Mouse (Mus musculus): ENCODE results near the gene Nenf.

The Nenf gene

DNA sequence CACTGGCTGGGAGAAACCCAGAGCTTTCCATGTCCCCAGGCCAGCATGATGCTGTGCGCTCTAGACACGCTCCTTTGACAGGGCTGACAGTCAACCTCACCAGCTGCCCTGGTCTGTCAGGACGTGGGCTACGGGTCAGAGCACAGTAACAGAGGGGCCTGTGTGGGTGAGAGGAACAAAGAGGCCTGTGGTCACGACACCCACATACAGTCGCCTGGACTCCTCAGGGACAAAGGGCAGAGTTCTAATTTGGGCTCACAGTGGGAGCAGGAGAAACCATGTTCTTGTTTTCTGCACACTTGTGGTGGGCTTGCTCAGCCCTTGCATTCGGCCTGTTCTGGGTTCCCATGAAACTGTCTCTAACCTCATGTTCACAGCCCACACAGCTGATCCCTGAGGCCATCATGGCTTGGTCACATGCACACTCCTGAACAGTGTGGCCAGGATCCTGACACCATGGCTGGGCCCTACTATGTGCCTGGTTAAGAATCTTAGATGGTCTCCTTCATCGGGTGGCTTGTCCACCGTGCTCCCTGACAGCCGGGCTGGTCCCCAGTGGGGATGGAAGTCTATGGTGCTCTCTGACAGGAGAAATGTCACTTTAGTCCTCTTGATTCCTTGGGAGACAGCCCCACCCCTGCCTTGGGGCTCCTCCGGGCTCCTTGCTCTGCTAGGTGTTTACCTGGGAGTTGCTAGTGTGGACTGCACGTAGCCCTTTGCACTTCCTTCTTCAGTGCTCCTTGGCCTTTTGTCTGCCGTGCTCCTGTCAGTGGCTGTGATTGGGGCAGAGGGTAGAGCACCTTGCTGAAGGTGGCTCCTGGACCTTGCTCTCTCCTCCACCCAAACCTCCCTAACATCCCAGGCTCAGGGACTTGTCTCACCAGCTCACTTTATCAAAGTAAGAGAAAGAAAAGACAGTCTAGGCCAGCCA is 34.6 kb downstream of the Nenf start:
- no peak for DNase-seq (ENCODE audit: low read depth, low spot score)

DNA sequence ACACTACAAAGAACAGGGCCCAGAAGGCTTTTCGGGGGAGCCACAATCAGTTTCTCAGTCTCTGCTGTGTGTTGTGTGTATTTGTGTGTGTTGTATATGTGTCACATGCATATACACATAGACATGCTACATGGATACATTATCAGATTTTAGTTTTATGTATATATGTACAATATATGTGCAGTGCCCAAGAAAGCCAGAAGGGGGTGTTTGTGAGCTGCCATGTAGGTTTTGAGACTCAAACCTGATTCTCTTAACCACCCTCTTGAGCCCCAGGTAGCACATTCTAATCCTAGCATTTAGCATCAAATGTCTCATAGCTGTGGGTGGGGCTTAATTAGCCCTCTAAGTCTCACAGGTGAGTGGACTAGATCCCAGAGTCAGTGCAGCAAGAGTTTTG is 35.7 kb downstream of the Nenf start:
- DNase-seq (ENCODE audit: low read depth, low spot score): no peak

DNA sequence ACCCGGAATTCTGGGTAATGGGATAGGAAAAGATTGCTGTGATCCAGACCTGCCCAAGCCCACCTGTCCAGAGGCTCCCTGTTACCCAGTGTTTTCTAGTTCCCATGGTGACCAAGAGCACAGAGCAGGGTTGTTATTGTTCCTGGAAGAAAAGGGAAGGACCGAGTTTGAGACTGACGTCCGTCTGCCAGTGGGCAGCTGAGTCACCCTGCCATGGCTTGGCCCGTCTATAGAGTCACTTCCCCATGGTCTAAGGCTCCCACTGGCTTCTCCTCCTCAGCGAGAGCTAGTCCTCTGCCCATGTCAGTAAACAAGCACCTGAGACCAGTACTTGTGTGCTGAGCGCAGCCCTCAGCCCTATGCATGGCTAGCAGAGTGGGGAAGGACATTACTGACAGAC is 36.8 kb downstream of the Nenf start:
- no peak for DNase-seq (ENCODE audit: low read depth, low spot score)

DNA sequence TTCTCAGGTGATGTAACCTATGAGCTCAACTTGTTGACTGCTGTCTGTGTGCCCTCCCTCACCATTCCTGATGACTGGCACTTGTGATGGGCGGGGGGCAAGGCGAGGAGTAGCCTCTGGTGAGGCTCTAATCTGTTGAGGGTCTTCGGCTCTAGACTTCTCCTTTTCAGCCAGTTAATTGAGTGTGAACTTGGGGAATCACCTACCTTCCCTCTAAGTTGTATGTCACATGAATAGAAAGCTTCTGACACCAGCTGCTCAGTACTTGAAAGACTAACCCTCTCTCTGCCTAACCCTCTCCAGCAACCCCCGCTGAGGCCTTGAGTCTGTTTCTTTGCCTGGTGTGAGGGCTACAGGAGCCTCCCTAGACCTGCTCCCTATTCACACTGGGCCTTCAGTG is 39.7 kb downstream of the Nenf start:
- DNase-seq (ENCODE audit: low read depth, low spot score): no peak

DNA sequence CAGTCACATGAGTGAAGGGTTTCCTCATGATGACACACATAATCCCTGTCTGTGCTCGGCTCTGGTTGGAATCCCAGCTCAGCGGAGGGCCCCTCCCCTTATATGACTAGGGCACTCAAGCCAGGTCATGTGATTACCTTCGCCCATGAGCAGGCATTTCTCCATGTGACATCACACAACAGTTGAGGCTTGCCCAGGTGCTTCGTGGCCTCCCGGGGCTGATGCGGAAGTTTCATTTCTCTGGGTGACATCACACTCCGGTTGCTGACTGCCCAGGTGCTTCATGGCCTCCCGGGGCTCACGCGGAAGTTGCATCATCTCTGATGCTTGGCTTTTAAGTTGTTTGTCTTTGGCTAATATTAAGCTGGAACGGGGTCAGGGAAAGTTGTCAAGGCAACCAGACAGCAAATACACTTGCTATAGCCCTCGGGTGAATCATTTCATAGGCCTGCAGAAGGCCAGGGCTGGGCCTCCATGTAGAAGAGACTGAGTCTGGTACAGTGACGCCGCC is 40.4 kb downstream of the Nenf start:
- no peak for DNase-seq (ENCODE audit: low read depth, low spot score)

DNA sequence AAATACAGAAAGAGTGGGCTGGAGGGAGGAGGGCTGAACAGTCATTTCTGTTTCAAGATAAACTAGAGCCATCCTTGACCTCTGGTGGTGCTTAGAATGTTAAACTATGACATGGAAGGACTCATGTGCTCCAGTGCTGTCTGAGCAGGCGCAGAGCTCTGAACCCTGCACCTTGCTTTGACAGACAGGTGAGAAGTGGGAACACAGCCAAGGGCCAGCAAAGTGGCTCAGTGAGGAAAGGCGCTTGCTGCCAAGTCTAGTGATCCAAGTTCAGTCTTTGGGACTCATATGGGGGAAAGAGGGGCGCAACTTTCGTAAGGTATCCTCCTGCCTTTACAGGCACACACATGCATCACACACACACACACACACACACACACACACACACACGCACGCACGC is 41.8 kb downstream of the Nenf start:
- DNase-seq (ENCODE audit: low read depth, low spot score): no peak

DNA sequence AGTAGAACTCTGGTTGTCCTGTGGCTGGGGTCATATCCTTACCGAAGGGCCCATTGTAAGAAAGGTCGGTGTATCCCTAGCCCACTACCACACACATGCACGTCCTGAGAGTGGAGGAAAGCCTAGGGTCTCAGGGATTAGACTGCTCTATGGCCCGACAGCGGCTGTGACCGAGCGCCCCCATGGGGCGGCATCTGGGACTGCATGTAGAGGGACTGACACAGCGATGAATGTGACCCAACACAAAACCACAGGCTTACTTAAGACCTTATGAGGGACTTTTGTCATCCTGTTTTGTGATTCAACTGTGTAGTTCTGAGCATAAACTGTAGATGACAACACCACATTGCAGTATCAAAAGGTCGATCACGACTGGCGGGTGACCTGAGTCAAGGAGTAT is 42.5 kb downstream of the Nenf start:
- DNase-seq (ENCODE audit: low read depth, low spot score): peak; percentile 39

DNA sequence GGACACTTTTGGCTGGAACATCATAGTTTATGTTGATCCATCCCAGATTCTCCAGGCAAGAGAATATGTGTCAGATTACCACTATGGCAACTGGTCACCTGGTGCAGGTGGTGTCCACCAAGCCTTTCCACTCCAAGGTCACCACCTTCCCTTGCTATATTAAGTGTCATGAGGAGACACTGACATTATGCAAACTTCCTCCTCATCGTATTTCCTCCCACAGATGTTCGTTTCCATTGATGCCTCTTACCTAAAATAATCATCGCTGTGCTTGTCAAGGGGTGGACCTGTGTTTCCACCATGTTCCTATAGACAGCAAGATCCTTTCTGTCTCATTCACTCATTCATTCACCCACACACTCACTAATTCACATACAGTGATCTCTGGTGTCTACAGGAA is 45.3 kb downstream of the Nenf start:
- no peak for DNase-seq (ENCODE audit: low read depth, low spot score)

DNA sequence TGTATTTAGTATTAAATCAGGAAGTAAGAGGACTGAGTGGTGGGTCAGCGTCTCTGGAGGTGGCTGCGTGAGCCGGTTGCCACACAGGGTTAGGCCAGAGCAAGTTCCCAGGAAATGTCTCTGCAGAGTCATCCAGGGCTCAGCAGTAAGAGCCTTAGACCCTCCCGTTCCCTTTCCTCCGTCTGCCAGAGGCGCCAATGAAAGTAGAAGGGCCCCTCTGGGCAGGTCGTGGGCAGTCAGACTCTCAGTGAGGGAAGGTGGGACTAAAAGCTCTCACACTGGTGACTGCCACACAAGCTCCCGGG is 48.4 kb downstream of the Nenf start:
- DNase-seq (ENCODE audit: low read depth, low spot score): no peak

DNA sequence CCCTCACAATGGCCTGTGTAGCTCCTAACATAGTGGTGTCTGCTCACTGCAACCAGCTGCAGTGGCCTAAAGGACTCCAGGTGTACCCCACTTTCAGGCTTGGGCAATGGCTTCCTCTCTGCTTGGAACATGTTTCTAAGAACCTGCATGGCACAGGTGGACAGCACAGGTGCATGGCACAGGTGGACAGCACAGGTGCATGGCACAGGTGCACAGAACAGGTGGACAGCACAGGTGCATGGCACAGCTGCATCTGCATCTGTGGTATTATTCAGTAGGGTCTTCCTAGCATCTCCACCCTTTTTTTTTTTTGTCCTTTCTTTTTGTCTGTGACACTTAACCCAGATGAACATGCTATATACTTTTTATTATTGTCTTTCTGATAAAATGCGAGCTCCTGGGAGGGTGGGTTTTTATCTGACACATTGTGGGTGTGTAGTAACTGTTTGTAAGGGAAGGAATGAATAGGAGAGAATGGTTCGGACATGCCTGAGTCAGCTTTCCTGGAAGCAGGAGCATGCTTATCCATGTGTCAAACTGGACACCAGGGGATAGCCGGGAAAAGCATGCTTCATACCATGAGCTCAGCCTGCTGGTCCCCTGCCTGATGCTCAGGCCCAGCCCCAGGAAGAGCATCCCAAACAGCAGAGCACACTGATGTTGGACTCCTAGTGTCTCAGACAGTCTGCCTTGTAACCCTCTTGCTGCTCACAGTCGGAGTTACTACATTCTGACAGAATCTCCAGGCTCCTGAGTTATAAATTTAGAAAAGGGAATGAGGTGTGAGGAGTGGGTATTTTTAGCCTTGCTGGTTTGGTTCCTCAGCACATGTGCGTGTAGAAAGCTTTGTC is 49.0 kb downstream of the Nenf start:
- DNase-seq (ENCODE audit: low read depth, low spot score): no peak

DNA sequence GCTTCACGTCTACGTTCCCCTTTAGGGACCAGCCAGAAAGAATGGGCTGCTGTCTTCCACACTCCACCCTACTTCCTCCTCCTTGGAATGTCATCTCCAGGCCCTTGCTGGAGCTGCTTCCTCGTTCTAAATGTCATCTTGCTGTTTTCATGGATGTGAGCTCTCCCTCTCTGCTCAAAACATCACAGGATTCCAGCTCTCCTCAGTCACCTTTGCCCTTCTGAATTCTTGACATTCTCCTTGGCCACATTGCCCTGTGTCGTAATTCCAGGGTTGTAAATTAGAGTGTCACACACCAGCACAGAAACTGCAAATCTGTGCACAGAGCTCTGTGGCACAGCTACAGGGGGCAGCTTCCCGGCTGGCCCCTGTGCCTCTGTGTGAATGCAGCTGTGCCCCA is 50.1 kb downstream of the Nenf start:
- no peak for DNase-seq (ENCODE audit: low read depth, low spot score)

DNA sequence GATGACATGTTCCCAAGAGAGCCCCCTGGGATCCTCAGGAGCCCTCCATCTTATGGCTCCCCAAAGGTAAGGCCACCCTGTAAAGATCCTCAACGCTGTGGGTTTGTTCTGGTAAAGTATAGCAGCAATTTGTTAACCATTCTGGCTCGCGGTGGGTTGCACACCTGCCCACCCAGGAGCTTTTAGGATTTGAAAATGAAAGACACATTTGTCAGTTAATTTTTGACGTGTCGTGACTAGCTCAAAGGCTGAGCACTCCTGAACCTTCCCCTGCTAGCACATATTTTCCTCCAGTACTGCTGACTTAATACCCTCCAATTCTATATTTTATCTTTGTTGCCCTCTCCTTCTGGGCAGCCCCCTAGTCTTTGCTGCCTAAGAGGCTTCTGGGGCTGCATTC is 50.8 kb downstream of the Nenf start:
- DNase-seq (ENCODE audit: low read depth, low spot score): no peak

DNA sequence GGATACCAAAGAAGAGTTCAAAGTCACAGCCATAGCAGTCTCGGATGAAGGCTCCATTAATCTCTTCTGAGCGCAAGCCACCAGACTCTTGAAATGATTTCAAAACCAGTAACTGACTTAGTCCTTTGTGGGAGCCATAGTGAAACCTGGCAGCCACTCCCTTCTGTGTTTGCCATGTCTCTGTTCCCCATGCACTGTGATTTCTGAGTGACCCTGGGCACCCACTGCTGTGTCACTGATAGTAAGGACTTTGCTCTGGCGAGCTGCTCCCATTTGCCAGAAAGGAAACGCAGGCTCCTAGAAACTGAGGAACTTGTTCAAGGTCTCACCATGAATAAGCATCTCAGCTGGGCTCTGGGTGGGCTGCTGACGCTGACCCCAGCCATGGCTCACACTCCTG is 54.5 kb downstream of the Nenf start:
- DNase-seq (ENCODE audit: low read depth, low spot score): no peak

DNA sequence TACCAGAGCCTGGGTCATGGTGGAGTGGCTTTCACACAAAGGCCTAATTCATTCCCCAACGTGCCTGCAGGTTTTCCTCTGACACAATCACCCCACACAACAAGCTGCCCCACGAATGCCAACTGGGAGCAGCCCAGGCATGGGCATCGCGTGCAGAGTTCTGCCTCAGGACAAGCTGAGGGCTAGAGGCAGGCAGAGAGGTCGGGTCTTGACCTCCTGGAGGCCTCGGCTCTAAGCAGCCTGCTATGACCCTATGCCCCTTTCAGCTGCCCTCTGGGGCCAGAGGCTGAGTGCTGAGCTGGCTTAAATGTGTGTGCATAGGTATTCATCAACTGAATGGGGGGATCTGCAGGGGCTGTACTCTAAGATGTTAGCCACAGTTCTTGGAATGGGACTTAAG is 56.1 kb downstream of the Nenf start:
- no peak for DNase-seq (ENCODE audit: low read depth, low spot score)

DNA sequence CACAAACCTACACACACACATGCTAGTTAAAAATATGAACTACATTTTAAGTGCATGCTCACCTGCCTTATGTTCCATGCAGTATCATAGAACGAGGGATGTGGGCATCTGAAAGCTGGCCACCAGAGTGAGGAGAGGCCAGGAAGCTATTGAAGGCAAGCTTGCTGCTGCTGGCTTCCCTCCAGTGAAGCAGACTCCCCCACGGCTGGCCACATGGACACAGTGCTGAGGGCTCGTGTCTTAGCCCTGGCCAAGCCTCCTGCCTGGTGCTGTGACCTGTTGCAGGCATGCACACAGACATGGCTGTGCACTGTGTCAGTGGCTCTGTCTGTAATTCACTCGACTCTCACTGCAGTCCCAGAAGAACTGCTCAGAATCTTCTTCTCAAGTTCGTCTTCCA is 58.3 kb downstream of the Nenf start:
- no peak for DNase-seq (ENCODE audit: low read depth, low spot score)

DNA sequence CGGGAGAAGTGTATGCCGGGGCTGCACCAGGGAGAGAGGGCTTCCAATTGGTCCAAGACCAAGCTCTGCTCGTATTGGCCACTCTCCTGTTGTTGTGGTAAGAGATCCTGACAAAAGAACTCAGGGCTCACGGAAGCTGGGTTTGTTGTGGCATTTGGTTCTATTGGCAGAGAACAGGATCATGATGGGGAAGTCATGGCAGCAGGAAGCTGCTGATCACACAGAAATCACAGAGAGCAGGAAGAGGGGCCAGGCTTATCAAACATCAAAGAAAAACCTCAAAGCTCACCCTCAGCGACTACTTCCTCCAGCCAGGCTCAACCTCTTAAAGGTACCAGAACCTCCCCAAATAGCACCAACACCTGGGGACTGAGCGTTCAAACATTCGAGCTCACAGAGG is 58.9 kb downstream of the Nenf start:
- DNase-seq (ENCODE audit: low read depth, low spot score): no peak

DNA sequence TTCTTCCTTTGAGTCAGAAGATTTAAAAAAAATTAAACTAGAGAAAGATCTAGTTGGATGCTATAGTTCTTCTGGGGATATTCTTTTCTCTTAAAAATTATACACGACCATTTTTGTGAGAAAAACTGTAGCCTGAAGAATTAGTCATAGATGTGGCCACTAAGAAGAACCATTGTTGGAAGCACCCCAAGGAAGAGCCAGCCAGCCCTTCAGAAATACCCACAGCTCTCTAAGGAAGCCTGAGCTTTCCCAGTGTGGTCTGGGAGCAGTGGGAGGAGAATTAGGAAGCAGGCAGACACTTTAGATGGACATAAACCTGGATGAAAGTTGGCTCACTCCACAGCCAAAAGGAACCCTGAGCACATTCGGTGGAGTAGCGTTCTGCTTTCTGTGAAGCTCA is 59.5 kb downstream of the Nenf start:
- no peak for DNase-seq (ENCODE audit: low read depth, low spot score)

DNA sequence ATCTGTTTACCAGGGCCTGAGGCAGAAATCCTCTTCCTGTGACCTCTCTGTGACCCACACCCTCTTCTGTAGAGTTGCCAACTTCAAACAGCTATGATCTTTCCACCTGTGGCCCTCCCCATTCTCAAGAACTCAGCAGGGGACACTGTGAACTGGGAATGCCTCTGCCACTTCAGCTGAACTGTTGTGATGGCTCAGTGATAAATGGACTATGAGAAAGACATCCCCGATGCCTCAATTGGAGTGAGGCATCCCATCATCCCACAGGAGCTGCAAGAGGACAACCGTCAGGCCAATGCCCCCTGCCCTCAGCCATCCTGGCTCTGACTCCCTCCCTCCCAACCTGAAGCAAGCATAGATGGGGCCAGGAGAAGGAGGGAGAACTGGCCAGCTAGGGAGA is 60.0 kb downstream of the Nenf start:
- DNase-seq (ENCODE audit: low read depth, low spot score): no peak

DNA sequence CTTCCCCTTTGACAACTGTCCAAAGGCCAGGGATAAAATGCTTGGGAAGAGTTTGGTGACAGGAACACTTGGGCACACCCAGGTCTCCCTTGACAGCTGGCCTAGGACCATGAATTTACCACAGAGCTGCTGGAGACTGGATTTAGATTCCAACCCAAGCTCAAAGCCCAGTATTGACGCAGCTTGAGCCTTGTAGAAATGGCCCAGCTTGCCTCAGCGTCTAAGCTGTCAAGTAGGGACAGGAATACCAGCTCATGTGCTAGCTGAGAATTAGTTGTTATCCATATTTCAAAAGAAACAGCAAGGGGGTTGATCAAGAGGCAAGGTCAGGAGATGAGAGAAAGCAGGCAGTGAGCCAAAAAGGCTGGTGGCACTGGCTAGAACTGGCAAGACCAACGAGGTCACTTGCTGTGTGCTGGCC is 60.6 kb downstream of the Nenf start:
- no peak for DNase-seq (ENCODE audit: low read depth, low spot score)

Measured in embryo, embryonic 11.5 days (tissue).